Mouse (Mus musculus) lung, postnatal 0 days (tissue): ENCODE results near the gene 1700029J07Rik.

Experiments used
- CTCF ChIP-seq: IDR thresholded peaks from 2 replicates; pipeline ENCODE4 v1.5.1; 2016; ENCODE audit warnings: antibody characterized with exemption, mild to moderate bottlenecking
- EP300 ChIP-seq: IDR thresholded peaks from 2 replicates; pipeline ENCODE4 v1.6.1; 2016; ENCODE audit warnings: antibody characterized with exemption, mild to moderate bottlenecking, control low read depth

GRCm38 (mm10) chr8:45998228-45998627 lies 23.2 kb upstream of the 1700029J07Rik start:
- TF ChIP-seq CTCF: peak; percentile 69
- TF ChIP-seq EP300: no peak
